Mouse (Mus musculus) stomach, postnatal 0 days (tissue): ENCODE measurements around the gene Myl7.
A peak's percentile ranks its signal among the peaks of the same experiment; 100 is the strongest.

ENCODE experiments used
- CTCF ChIP-seq: IDR thresholded peaks from 2 replicates; pipeline ENCODE4 v1.5.1; 2016; ENCODE audit warnings: antibody characterized with exemption, low read depth, mild to moderate bottlenecking, moderate library complexity
- EP300 ChIP-seq: optimal IDR thresholded peaks from 2 replicates; pipeline ENCODE3; 2016; ENCODE audit warnings: antibody characterized with exemption

- TF ChIP-seq CTCF (0 out of 2 replicates have a peak, but pooled peaks have one; percentile 3), EP300 (no peak)
Observed at GRCm38 (mm10) chr11:5887250-5887649, 11.3 kb downstream of the Myl7 start.
